Mouse (Mus musculus) midbrain, embryonic 10.5 days (tissue): ENCODE data around the gene Ccl2. TPM values are rescaled to one million over a fixed set of nuclear protein-coding genes. Genes with fewer than 3 reads are reported as not detected.

Experiments used
- DNase-seq: peaks from one replicate; pipeline ENCODE4 v3.0.0-alpha.2; 2017; ENCODE audit warnings: low spot score
- H3K27ac ChIP-seq: fragments of 300-500 bp; sonication (generic); replicated peaks from 2 replicates; pipeline ENCODE4 v1.5.1; 2016; ENCODE audit warnings: mild to moderate bottlenecking
- H3K27me3 ChIP-seq: fragments of 300-500 bp; sonication (generic); 2 replicates; pipeline ENCODE4 v1.6.1; 2016; ENCODE audit warnings: low read depth, mild to moderate bottlenecking; ENCODE audit not compliant: poor library complexity, severe bottlenecking
- H3K36me3 ChIP-seq: fragments of 300-500 bp; sonication (generic); 2 replicates; pipeline ENCODE4 v1.6.1; 2016; ENCODE audit warnings: mild to moderate bottlenecking, moderate library complexity
- H3K4me1 ChIP-seq: fragments of 300-500 bp; sonication (generic); 2 replicates; pipeline ENCODE4 v1.6.1; 2016
- H3K4me3 ChIP-seq: fragments of 300-500 bp; sonication (generic); 2 replicates; pipeline ENCODE4 v1.5.1; 2016; ENCODE audit warnings: mild to moderate bottlenecking, moderate library complexity
- H3K9me3 ChIP-seq: fragments of 300-500 bp; sonication (generic); replicated peaks from 2 replicates; pipeline ENCODE4 v1.6.1; 2016; ENCODE audit warnings: mild to moderate bottlenecking
- WGBS: fragments of 180-500 bp; shearing (Covaris S2); methylation state at CpG from one replicate; pipeline ENCODE4 v1.1.7; 2016; 5-methylcytosine and 5-hydroxymethylcytosine counted together
- polyA plus RNA-seq: library from polyadenylated mRNA; unstranded; fragments of >200 nt; fragmentation: Nextera tagmentation; extraction: Ambion mirVana; gene quantifications from 2 replicates; pipeline ENCODE4 v1.2.1, GENCODE M21; 2016

Gene Ccl2
- polyA plus RNA-seq, 1 experiment from 2014 or later: 0.58 TPM

DNA sequence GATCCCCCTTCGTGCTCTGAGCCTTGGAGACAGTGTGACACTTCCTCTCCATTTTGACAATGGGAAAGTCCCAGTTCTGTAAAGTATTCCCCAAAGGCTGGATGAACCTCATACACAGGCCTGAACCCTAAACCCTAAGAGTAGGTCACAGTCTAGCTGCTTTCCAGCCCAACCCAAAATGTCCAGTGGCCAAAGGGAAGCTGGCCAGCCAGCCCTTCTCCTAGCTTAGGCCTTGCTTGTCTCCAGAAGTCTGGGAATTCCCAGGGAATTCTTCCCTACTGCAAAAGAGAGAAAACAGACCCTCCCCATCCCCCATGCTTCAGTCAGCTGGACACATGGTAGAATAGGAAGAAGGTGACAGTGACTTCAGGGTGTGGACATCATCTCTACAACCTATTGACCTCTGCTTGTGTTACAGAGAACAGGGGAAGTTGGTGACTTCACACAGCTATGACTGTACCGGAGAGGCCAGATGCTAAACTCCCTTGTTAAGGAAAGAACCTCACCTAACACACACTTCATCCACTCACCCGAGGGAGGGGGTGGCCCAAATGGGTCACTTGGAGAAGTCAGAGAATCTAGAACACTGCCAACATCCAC, 19.1 kb upstream of the Ccl2 start:
- 0 out of 2 replicates have a peak, but pooled peaks cover 2% of the 10 kb centered on the region for H3K4me1 ChIP-seq
- no peaks in the 10 kb centered on the region for H3K36me3 ChIP-seq
- DNase-seq: no peak
- H3K27ac ChIP-seq: no peak overlapping the region
- H3K27me3 ChIP-seq: no peaks in the 10 kb centered on the region
- no peaks in the 10 kb centered on the region for H3K9me3 ChIP-seq
- no peak overlapping the region for H3K4me3 ChIP-seq
- 86% methylated on average over 3 of the region's 3 CpGs for WGBS

DNA sequence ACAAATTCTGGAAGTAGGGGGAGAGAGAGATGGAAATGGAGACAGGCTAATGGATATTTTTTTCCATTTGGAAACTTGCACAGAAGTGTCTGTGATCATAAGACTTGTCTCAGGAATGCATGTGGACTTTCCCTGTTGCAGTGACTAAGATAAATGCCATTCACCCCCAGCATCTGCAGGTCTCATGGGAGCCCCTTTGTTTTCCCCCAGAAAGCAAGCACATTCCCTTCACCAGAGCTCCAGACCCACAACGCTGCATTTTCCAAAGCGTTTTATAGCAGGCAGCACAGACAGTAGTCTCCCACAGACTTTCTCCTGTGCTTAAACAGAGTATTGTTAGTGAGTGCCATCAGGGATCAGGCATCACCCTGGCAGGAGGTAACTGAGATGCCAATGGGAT, 16.0 kb upstream of the Ccl2 start:
- 62% methylated on average over 2 of the region's 2 CpGs for WGBS
- Histone ChIP-seq H3K27me3 (no peaks in the 10 kb centered on the region), H3K4me1 (no peaks in the 10 kb centered on the region), H3K36me3 (no peaks in the 10 kb centered on the region), H3K27ac (no peak overlapping the region), H3K9me3 (no peaks in the 10 kb centered on the region), H3K4me3 (no peak overlapping the region)
- no peak for DNase-seq

DNA sequence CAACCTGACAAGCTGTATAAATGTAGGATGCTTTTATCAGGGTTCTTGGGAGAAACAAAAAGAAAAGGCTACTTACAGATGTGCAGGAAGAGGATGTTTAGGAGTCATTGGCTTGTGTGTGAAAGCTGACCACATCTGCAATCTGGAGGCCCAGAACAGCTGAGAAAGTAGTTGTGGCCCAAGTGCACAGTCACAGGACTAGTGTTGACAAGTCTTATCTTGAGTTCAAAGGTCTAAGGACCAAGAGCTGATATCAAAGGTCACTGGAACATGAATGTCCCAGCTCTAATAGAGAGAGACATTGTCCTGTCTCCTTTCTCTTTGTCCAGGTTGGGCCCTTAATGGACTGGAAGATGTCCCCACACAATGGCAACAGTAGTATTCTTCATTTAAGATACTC, 15.6 kb upstream of the Ccl2 start:
- H3K27me3 ChIP-seq: no peaks in the 10 kb centered on the region
- no peak overlapping the region for H3K27ac ChIP-seq
- H3K9me3 ChIP-seq: no peaks in the 10 kb centered on the region
- no peak for DNase-seq
- no peak overlapping the region for H3K4me3 ChIP-seq
- H3K4me1 ChIP-seq: no peaks in the 10 kb centered on the region
- no peaks in the 10 kb centered on the region for H3K36me3 ChIP-seq

DNA sequence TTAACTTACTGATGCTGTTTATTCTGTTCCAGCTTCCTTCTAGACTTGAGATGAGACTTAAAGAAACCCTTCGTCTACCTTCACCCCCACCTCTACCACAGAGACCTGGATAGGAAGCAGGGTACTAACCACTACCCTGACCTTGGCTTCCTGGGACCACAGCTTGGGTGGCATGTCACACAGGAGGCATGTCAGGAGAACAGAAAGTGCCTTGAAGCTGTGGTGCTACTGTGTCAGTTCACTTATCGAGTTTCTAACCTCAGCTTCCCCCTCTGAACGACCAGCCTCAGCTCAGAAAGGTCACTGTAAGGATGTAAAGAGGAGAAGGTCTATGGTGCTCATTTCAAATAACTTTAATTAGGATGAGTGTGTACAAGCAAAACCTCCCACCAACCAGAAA, 14.0 kb upstream of the Ccl2 start:
- Histone ChIP-seq H3K9me3 (no peaks in the 10 kb centered on the region), H3K4me1 (no peaks in the 10 kb centered on the region), H3K4me3 (no peak overlapping the region), H3K27ac (no peak overlapping the region), H3K36me3 (no peaks in the 10 kb centered on the region), H3K27me3 (no peaks in the 10 kb centered on the region)
- whole genome bisulfite sequencing: 78% methylated on average over 3 of the region's 3 CpGs
- no peak for DNase-seq

DNA sequence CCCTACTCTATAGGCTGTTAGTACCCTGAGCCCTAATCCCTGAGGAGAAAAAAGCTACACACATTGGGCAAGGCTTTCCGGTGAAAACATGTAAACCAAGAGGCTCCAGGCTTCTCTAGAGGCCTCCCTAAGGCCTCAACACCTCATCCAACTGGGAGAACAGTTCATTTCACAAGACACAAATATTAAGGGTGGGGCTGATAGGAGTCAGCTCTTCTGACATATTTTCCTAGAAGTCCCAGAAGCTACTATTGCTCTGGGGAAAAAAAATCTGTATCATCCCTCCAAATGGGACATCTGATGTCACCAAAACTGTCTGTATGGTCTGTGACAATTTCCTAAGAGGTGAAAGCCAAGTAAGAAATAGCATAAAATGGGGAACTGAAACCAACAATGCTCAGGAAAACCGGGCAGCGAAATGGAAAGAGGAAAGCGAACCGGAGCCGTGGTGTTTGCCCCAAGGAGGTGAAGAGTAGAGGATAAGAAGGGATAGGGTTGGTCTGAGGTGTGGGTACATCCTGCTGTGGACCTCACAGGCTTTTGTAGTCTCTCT, 12.8 kb upstream of the Ccl2 start:
- H3K27me3 ChIP-seq: no peaks in the 10 kb centered on the region
- 92% methylated on average over 6 of the region's 6 CpGs for WGBS
- no peaks in the 10 kb centered on the region for H3K36me3 ChIP-seq
- no peak overlapping the region for H3K4me3 ChIP-seq
- no peak for DNase-seq
- no peak overlapping the region for H3K27ac ChIP-seq
- no peaks in the 10 kb centered on the region for H3K4me1 ChIP-seq
- H3K9me3 ChIP-seq: no peaks in the 10 kb centered on the region

DNA sequence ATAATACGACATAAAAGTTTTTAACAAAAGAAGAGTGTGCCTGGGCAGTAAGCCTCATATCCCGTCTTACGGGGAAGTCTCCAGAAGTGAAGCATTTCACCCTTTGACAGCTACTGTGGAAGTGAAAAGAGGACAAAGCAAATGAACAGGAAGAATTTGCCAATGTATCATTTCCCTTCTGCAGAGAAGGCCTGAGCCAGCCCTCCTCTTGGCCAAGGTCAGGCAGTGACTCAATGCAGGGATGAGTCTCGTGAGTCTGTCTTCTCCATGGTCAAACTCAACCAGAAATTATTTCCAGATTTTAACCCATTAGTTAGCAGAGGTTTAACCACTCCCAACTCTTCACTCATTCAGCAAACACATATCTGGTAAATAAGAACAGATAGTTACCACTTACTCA, 11.6 kb upstream of the Ccl2 start:
- DNase-seq: no peak
- no peaks in the 10 kb centered on the region for H3K4me1 ChIP-seq
- H3K36me3 ChIP-seq: no peaks in the 10 kb centered on the region
- H3K9me3 ChIP-seq: no peaks in the 10 kb centered on the region
- WGBS: 89% methylated on average over 4 of the region's 4 CpGs
- H3K27me3 ChIP-seq: no peaks in the 10 kb centered on the region
- no peak overlapping the region for H3K27ac ChIP-seq
- no peak overlapping the region for H3K4me3 ChIP-seq

DNA sequence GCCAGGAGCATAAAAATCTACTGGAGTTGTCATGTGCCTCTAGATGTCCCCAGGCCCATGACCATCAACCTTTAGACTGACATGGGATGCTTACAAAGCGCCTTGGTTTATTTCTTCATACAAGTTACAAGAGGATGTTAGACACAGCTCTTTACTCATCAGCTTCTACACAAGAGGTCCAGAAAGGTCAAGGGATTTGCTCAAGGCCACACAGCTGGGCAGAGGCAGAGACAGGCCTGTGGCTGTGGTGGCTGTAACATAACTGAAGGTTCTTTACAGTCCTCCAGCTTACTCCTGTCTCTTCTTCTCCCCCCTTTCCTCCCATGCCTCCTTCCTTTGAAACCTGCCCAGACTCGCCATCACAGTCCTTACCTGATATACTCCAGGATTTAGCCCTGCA, 5.2 kb upstream of the Ccl2 start:
- whole genome bisulfite sequencing: 84% methylated on average over 2 of the region's 2 CpGs
- no peak overlapping the region for H3K27ac ChIP-seq
- H3K27me3 ChIP-seq: no peaks in the 10 kb centered on the region
- no peaks in the 10 kb centered on the region for H3K9me3 ChIP-seq
- no peaks in the 10 kb centered on the region for H3K36me3 ChIP-seq
- H3K4me1 ChIP-seq: 0 out of 2 replicates have a peak, but pooled peaks cover 6% of the 10 kb centered on the region
- no peak overlapping the region for H3K4me3 ChIP-seq
- no peak for DNase-seq

DNA sequence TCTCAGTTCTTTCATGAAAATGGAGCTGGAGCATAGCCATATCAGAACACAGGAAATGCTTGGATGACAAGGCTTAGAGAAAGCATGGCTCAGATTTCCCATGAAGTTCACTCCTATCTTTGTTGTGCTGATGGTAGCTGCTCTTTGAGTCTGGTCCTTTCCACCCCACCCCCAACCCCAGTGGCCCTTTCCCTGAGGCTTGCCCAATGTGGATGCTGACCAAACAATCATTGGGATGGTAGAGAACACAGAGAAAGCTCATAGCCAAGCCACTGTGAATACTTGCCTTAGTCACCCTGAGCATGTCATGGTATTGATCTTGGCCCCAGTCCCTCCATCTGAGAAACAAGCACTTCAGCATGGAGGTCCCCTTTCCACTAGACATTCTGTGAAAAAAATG, 3.2 kb upstream of the Ccl2 start:
- H3K27ac ChIP-seq: no peak overlapping the region
- no peak for DNase-seq
- H3K36me3 ChIP-seq: no peaks in the 10 kb centered on the region
- H3K27me3 ChIP-seq: no peaks in the 10 kb centered on the region
- H3K4me1 ChIP-seq: 0 out of 2 replicates have a peak, but pooled peaks cover 6% of the 10 kb centered on the region
- H3K4me3 ChIP-seq: no peak overlapping the region
- H3K9me3 ChIP-seq: no peaks in the 10 kb centered on the region

DNA sequence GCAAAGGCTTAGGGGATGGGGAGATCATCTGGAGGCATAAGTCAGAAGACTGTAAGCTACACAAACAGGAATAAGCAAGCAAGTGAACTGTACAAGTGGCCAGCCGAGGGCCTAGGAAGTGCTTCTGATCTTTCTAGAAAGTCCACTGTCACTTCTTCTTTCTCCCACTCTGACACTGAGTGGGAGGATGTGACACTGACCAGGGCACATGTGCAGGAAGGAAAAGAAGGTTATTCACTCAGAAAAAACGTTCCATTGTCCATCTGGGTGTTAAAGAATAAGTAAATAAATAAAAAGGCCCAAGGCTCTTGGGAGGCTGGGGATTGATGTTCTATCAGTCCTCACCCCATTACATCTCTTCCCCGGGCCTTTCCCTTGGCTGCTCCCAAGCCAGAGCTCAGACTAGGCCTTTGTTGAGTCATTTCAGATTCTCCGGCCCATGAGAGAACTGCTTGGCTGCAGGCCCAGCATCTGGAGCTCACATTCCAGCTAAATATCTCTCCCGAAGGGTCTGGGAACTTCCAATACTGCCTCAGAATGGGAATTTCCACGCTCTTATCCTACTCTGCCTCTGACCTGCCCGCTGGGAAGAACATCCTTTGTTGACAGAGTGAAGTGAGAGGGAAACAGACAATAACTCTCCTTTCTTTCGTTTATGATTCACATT, 2.6 kb upstream of the Ccl2 start:
- Histone ChIP-seq H3K27ac (peak overlapping the region; percentile 13), H3K36me3 (no peaks in the 10 kb centered on the region), H3K9me3 (no peaks in the 10 kb centered on the region), H3K27me3 (no peaks in the 10 kb centered on the region), H3K4me1 (0 out of 2 replicates have a peak, but pooled peaks cover 6% of the 10 kb centered on the region), H3K4me3 (no peak overlapping the region)
- WGBS: 67% methylated on average over 8 of the region's 8 CpGs
- no peak for DNase-seq

DNA sequence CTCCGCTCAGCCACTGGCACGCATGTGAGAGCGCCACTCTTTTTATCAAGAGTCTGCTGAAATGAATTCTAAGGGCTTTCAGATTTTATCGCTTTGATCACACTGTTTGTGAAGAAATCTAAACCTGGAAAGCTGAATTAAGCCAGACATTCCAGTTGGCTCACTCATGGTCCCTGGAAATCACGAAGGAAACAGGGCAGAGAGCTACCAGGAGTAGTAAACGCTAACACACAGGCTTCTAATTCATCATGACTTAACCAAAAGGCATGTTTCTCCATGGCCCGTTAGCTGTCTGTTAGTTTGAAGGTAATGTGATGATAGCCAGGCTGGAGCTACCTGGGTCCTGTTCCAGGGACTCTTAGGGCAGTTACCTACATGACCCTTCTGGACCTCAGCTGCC, 925 bp upstream of the Ccl2 start:
- DNase-seq: no peak
- Histone ChIP-seq H3K9me3 (no peaks in the 10 kb centered on the region), H3K4me1 (0 out of 2 replicates have a peak, but pooled peaks cover under 1% of the 10 kb centered on the region), H3K4me3 (no peak overlapping the region), H3K36me3 (no peaks in the 10 kb centered on the region), H3K27me3 (no peaks in the 10 kb centered on the region), H3K27ac (no peak overlapping the region)
- 93% methylated on average over 7 of the region's 7 CpGs for WGBS

DNA sequence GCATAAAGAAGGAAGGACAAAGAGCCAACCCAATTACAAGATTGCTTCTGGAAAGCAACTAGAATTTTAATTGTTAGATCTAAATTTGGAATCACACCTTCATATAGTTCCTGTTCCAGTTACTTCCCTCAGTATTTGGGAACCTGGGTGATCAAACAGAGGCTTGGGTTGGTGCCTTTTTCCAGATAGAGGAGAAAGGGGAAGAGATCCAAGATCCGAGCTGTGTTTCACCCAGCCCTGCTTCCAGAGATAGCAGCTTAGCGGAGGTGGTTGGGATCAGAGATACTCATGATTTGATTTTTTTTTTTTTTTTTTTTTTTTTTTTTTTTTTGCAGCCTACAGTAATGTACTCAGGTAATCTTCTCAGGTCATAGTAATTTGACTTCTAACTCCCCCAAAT, 486 bp downstream of the Ccl2 start:
- Histone ChIP-seq H3K27ac (no peak overlapping the region), H3K36me3 (no peaks in the 10 kb centered on the region), H3K4me3 (no peak overlapping the region), H3K9me3 (no peaks in the 10 kb centered on the region), H3K4me1 (no peaks in the 10 kb centered on the region), H3K27me3 (no peaks in the 10 kb centered on the region)
- no peak for DNase-seq
- 94% methylated on average over 2 of the region's 2 CpGs for WGBS

DNA sequence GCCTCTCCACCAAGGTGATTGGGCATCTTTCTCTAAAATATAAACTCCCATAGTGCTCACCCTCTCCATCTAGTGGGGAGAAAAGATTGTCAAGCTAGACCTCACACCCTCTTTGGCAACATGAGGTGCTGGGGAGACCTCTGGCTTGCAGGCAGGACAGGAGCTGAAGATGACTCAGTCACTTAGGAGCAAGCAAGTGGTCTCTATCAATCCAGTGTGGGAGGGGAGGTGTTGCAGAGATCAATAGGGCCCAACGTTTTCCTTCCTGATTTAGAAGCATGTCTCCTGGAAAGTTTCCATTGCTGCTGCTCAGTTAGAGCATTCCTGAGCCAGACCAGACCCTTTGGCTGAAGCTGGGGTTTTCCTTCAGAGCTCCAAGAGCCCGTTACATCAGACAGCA, 3.2 kb downstream of the Ccl2 start, which contains the start of gene Gm17268:
Gm17268 (minus strand) TSS at position 28 of the 400 bp plus-strand sequence.
- no peak for DNase-seq
- Histone ChIP-seq H3K36me3 (no peaks in the 10 kb centered on the region), H3K27ac (no peak within 1 kb of the TSS), H3K4me3 (no peak within 1 kb of the TSS), H3K4me1 (no peaks in the 10 kb centered on the region), H3K9me3 (no peaks in the 10 kb centered on the region), H3K27me3 (no peaks in the 10 kb centered on the region)
- WGBS: 68% methylated on average over 2 of the region's 2 CpGs

DNA sequence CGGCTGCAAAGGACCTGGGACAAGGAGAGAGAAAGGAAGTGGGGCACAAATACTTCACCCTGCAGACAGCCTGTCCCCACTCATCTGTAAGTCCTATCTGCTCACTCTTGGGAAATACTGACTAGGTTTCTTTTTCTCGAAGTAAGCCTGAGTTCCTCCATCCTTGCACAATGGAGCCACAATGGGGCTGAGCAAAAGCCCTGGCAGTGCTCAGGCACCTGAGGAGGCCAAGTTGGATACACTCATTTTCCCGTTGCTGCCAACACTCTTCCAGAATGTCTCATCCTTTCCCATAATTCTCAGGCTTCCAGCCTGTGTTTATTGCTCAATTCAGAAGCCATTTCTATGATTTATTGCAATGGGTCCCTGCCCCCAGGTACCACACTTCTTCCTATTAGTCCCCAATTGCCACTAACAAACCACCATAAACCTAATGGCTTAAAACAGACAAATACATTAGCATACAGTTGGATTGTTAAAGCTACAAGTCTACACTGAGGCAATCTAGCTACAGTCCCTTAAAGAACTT, 3.8 kb downstream of the Ccl2 start:
- Histone ChIP-seq H3K4me3 (no peak overlapping the region), H3K9me3 (no peaks in the 10 kb centered on the region), H3K4me1 (no peaks in the 10 kb centered on the region), H3K36me3 (no peaks in the 10 kb centered on the region), H3K27ac (no peak overlapping the region), H3K27me3 (no peaks in the 10 kb centered on the region)
- 74% methylated on average over 3 of the region's 3 CpGs for WGBS
- DNase-seq: no peak
